Mouse (Mus musculus) liver, embryonic 14.5 days (tissue): ENCODE data around the gene Grid2.

Experiments
- CTCF ChIP-seq: IDR thresholded peaks from 2 replicates; pipeline ENCODE4 v1.5.1; 2016; ENCODE audit warnings: antibody characterized with exemption, low read depth, control low read depth
- EP300 ChIP-seq: IDR thresholded peaks from 2 replicates; pipeline ENCODE4 v1.6.1; 2016; ENCODE audit warnings: antibody characterized with exemption, low read depth

DNA sequence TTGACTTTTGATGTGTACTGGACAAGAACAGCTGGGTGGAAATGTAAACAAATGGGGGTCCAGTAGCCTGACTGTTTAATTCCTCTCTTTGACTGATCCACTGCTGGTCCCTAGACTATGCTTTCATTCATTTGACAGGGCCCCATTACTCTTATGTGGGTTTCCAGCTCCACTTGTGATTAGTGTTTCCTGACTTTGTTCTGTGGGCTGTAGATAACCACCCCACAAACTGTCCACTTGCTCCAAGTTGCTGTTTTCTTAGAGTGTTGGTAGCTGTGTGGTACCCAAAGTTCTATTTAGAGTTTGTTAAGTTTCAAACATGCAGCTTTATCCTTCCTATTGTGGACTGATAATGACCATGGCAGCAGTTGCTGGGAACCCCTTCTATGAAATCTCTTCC lies 1172.0 kb downstream of the Grid2 start:
- TF ChIP-seq EP300 (no peak), CTCF (no peak)
